ENCODE assay signal across 10 mouse cellular contexts in genomic region chr11:7975845-7976244, GRCm38 (mm10).
DNase-seq lines count a peak whose midpoint lies in the region; ATAC-seq and TF ChIP-seq lines count a peak whose summit lies in the region.
"Had no signal": no experiment of that assay in that cellular context is flagged by ENCODE, and none has a peak within 500 bp of the region (broad histone marks: within the 10 kb centered on the region; RNA-seq: fewer than 3 reads in every experiment).

No protein-coding gene starts in this region.

- no peak overlapping the region; the same call in 1 of the 2 replicates for H3K27ac ChIP-seq in kidney, embryonic 14.5 days (ENCODE audit: low read depth, low read length)
- no peak overlapping the region for H3K27ac ChIP-seq in midbrain, embryonic 11.5 days (ENCODE audit: low read depth, low read length)
- H3K27ac ChIP-seq in midbrain, embryonic 15.5 days, result no peak overlapping the region
- peak overlapping the region; percentile 42; the same call in 1 of the 2 replicates for H3K27ac ChIP-seq in forebrain, embryonic 15.5 days (replicated peaks)
- H3K27ac ChIP-seq in heart, adult 2 months, result no peak overlapping the region

- TF ChIP-seq EP300 in heart, adult 2 months (IDR thresholded peaks at IDR 0.05; ENCODE audit: insufficient read depth, low read depth, low read length), result no peak

- intact Hi-C loops in heart, adult 2 months (cut with DNase I), result no loop called here

- H3K36me3 ChIP-seq in kidney, embryonic 14.5 days (ENCODE audit: control insufficient read depth, insufficient read depth, low read length), result no peaks in the 10 kb centered on the region
- no peaks in the 10 kb centered on the region for H3K36me3 ChIP-seq in midbrain, embryonic 11.5 days (ENCODE audit: control insufficient read depth, insufficient read depth, low read length)
- no peaks in the 10 kb centered on the region for H3K36me3 ChIP-seq in midbrain, embryonic 15.5 days (replicated peaks)
- no peaks in the 10 kb centered on the region for H3K36me3 ChIP-seq in forebrain, embryonic 15.5 days
- no peaks in the 10 kb centered on the region for H3K36me3 ChIP-seq in heart, adult 2 months (ENCODE audit: control insufficient read depth, insufficient read depth, low read length)

- no peaks in the 10 kb centered on the region for H3K9me3 ChIP-seq in kidney, embryonic 14.5 days (ENCODE audit: control insufficient read depth, low read length)
- H3K9me3 ChIP-seq in midbrain, embryonic 11.5 days (ENCODE audit: control insufficient read depth, low read length), result no peaks in the 10 kb centered on the region
- no peaks in the 10 kb centered on the region for H3K9me3 ChIP-seq in midbrain, embryonic 15.5 days
- no peaks in the 10 kb centered on the region for H3K9me3 ChIP-seq in forebrain, embryonic 15.5 days

- H3K4me3 ChIP-seq in kidney, embryonic 14.5 days (ENCODE audit: low read length), result no peak overlapping the region
- H3K4me3 ChIP-seq in midbrain, embryonic 11.5 days (ENCODE audit: low read depth, low read length), result no peak overlapping the region
- H3K4me3 ChIP-seq in midbrain, embryonic 15.5 days, result no peak overlapping the region
- no peak overlapping the region for H3K4me3 ChIP-seq in forebrain, embryonic 15.5 days
- no peak overlapping the region for H3K4me3 ChIP-seq in heart, adult 2 months
- H3K4me3 ChIP-seq: myocyte had no signal

- H3K4me2 ChIP-seq in kidney, embryonic 14.5 days (replicated peaks; ENCODE audit: low read depth, low read length), result no peak overlapping the region
- H3K4me2 ChIP-seq in midbrain, embryonic 11.5 days, result no peak overlapping the region
- no peak overlapping the region for H3K4me2 ChIP-seq in midbrain, embryonic 15.5 days
- no peak overlapping the region for H3K4me2 ChIP-seq in forebrain, embryonic 15.5 days (replicated peaks)

- peak; percentile 83; the same call in 1 of the 2 replicates for ATAC-seq in kidney, embryonic 14.5 days (ENCODE audit: low FRiP score, low TSS enrichment)
- ATAC-seq in midbrain, embryonic 11.5 days (ENCODE audit: low FRiP score), result peak; percentile 52; the same call in 1 of the 2 replicates
- no peak; the same call in 1 of the 2 replicates for ATAC-seq in midbrain, embryonic 15.5 days (replicated peaks)
- peak; percentile 69 for ATAC-seq in forebrain, embryonic 15.5 days (replicated peaks)

- no peaks in the 10 kb centered on the region for H3K79me2 ChIP-seq in heart, adult 2 months (replicated peaks; ENCODE audit: control insufficient read depth, insufficient read depth, low read length)

- no peak for DNase-seq in kidney, adult 18-20 months
- DNase-seq in midbrain, embryonic 11.5 days (ENCODE audit: low spot score, missing footprints), result no peak
- DNase-seq in kidney, postnatal 36 days, result peak; percentile 2 to 7
- DNase-seq in urinary bladder, adult 18-20 months (ENCODE audit: low spot score in 2 of 2), result no peak
- no peak for DNase-seq in heart, adult 2 months
- DNase-seq: cerebellum, adult 11-12 months had no signal

- no peaks in the 10 kb centered on the region for H3K4me1 ChIP-seq in kidney, embryonic 14.5 days (ENCODE audit: control insufficient read depth, insufficient read depth, low read length)
- no peaks in the 10 kb centered on the region for H3K4me1 ChIP-seq in midbrain, embryonic 11.5 days (ENCODE audit: control insufficient read depth, insufficient read depth, low read length)
- no peaks in the 10 kb centered on the region for H3K4me1 ChIP-seq in midbrain, embryonic 15.5 days
- H3K4me1 ChIP-seq in forebrain, embryonic 15.5 days, result 0 out of 2 replicates have a peak, but pooled peaks cover 9% of the 10 kb centered on the region
- H3K4me1 ChIP-seq in heart, adult 2 months (ENCODE audit: control insufficient read depth, insufficient read depth, low read length), result no peaks in the 10 kb centered on the region

- no peak for TF ChIP-seq POLR2A in heart, adult 2 months (IDR thresholded peaks at IDR 0.05; ENCODE audit: insufficient read depth, low read depth, low read length)

- WGBS in kidney, embryonic 14.5 days, result 57% methylated on average over 9 of the region's 9 CpGs
- 64% methylated on average over 9 of the region's 9 CpGs for WGBS in midbrain, embryonic 11.5 days
- 35% methylated on average over 9 of the region's 9 CpGs for WGBS in midbrain, embryonic 15.5 days
- WGBS in forebrain, embryonic 15.5 days, result 16% methylated on average over 9 of the region's 9 CpGs
- 45% methylated on average over 9 of the region's 9 CpGs for WGBS in heart, adult 2 months

- H3K9ac ChIP-seq in kidney, embryonic 14.5 days (ENCODE audit: low read depth, low read length), result no peak overlapping the region
- no peak overlapping the region for H3K9ac ChIP-seq in midbrain, embryonic 11.5 days (ENCODE audit: low read length)
- H3K9ac ChIP-seq in midbrain, embryonic 15.5 days, result no peak overlapping the region
- no peak overlapping the region for H3K9ac ChIP-seq in forebrain, embryonic 15.5 days (replicated peaks)
- H3K9ac ChIP-seq in heart, adult 2 months (ENCODE audit: low read depth, low read length), result no peak overlapping the region

- no peaks in the 10 kb centered on the region for H3K27me3 ChIP-seq in kidney, embryonic 14.5 days (ENCODE audit: control insufficient read depth, insufficient read depth, low read length)
- H3K27me3 ChIP-seq in midbrain, embryonic 11.5 days (ENCODE audit: control insufficient read depth, insufficient read depth, low read length), result no peaks in the 10 kb centered on the region
- H3K27me3 ChIP-seq in midbrain, embryonic 15.5 days (replicated peaks), result no peaks in the 10 kb centered on the region
- H3K27me3 ChIP-seq in forebrain, embryonic 15.5 days, result no peaks in the 10 kb centered on the region
- no peaks in the 10 kb centered on the region for H3K27me3 ChIP-seq in heart, adult 2 months (ENCODE audit: control insufficient read depth, insufficient read depth, low read length)

- TF ChIP-seq CTCF in heart, adult 2 months (IDR thresholded peaks at IDR 0.05), result no peak

Comparison
In these comparisons a context has a peak if more than half of its experiments do, and no peak if none do; other contexts are left out.
1. DNase-seq: peak in kidney, postnatal 36 days (2 of 2); none in kidney, adult 18-20 months (single experiment), midbrain, embryonic 11.5 days (single experiment), urinary bladder, adult 18-20 months (0 of 2) and heart, adult 2 months (0 of 2).